Mouse (Mus musculus) naive thymus-derived CD4-positive, alpha-beta T cell, adult 2 months (primary cell): ENCODE measurements around the gene Gm21095.
"Not testable (repeated sequence)": the region's sequence is repeated elsewhere in the genome, so short reads cannot be mapped to it uniquely, and the experiment has no call there.

Source experiments
- DNase-seq: peaks from one replicate; pipeline ENCODE4 v3.0.0-alpha.2; 2011; ENCODE audit warnings: low read depth

Gm21095 gene

DNA sequence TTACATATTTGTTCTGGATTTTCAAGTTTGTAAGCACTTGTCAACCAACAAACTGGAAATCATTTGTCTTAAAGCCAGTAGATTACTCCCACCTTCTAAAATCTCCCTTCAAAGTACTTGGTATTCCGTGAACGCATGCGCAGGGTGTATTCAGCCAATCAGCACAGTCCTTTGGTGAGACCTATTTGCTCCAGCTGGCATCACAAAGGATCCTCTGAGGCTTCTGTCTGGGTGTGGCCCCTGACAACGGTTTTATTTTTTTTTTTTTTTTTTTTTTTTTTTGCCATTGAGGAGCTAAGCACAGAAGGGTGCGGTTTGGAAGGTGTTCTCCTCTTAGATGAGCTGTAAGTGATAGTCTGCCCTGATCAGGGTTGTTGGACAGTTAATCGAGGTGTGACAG lies at the start of gene Gm21095:
Gene Gm21095 (plus strand): TSS at position 301 of the 400 bp plus-strand sequence.
- DNase-seq, result not testable (repeated sequence)
